Mouse (Mus musculus) lung, postnatal 36 days (tissue): Measurements from ENCODE around the gene 4933424G06Rik.

Source experiments
- DNase-seq: peaks from one replicate; pipeline ENCODE4 v3.0.0; 2022; ENCODE audit warnings: mixed read lengths

Gene 4933424G06Rik

DNA sequence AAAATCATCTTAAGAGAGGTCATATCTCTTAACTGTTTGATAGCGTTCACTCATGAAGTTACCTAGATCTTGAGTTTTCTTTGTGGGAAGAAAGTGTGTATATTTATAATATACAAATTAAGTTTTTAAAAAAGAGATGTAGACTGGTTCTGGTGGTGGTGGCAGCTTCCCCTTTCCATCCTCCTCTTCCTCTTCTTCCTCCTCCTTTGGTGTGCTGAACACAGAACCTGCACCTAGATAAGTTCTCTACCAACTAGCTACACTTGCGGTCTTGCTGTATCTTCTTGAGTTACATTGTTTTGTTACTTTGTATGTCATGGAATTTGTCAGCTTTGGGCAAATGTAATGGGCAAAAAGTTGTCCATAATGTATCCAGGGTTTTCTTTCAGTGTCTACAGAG, 1.2 kb downstream of the 4933424G06Rik start:
- DNase-seq: no peak

DNA sequence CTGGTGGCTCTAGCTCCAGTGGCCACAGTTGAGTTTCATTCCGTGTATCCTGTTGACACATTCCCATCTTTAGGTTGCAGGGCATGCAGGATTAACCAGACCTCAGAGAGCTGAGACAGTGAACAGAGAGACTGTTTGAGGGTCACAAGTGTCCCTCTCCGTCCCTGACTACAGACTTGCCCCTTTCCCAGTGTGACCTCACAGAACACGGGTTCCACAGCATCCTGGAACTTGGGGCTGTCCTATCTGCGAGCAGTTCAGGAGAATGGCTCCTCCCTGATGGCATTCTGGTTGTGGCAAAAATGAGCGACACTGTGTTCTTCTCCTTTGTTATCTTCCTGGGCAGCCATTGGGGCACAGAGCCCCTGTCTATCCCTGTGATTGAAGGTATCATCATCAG, 4.4 kb downstream of the 4933424G06Rik start, which contains the start of gene Actr1b:
Gene Actr1b, minus strand, starts transcription at position 112 of the 400 bp plus-strand sequence.
- no peak for DNase-seq

DNA sequence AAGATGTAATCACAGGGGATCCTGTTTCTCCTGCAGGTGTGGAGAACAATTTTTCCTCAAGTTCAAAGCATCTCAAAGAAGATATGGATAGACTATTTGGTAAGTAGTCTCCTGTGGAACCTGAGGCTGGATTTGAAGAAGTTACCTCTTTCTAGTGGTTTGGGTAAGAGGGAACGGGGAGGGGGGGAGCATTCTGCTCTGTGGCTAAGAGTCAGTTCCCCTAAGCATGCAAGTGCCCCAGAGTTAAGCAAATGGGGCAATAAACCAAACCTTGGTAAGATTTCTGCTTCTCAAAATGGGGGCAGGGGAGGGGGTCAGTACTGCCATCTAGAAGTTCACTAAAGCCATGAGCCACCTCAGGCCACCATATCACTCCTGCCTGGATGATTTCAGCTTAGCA, 8.8 kb downstream of the 4933424G06Rik start:
- no peak for DNase-seq

DNA sequence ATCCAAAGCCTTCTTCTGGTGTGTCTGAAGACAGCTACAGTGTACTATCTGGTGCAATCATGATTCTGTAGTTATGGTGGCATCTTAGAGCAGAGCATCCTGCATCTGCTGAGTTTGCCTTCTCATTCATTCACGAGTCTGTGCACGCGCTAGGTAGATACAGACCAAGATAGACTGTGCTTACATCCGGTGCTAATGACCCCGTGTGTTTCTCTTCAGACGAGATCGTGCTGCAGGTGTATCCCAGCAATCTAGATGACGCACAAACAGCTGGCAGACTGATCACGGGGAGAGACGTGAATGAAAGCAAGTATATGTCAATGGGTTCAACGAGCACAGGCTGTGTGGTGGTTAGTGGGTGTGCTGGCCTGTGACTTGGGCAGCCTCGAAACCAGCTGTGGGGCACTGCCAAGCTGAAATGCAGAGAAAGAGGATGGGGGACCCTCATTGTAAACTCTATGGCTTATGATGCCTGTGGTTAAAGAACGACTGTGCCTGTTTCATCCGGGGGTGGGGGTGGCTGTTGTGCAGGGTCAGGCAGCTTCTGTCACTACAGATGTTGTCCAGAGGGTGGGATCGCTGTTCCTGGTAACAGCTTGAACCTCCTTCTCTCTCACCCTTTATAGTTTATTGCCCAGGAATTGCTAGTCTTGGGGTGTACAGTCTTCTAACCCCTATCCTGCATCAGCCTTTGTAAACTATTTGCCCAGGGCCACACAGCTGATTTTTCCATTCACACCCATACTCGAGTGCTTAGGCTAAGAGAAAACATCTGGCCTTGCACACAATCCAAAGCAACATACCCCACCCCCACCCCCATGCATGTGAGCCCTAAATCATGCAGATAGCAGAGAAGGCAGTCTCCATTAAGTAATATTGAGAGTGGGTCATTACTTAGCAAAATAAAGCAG, 13.5 kb downstream of the 4933424G06Rik start:
- DNase-seq: no peak

DNA sequence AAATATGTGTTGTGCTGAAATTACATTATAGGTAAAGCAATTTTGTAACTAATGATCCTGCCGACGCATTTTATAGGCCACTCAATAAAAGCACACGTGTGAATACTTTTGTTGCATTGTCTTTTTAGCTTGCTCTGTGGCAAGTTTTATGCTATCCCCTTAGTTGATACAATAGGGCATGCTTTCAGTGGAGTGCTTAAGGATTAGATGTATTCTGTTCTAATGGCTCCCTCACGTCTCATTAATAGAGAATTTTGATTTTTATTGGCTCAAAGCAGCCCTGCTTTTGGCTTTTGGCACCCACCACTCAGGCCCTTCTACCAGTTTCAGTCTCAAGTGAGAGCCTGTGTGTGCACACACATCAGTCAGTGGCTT, 14.1 kb downstream of the 4933424G06Rik start:
- no peak for DNase-seq

DNA sequence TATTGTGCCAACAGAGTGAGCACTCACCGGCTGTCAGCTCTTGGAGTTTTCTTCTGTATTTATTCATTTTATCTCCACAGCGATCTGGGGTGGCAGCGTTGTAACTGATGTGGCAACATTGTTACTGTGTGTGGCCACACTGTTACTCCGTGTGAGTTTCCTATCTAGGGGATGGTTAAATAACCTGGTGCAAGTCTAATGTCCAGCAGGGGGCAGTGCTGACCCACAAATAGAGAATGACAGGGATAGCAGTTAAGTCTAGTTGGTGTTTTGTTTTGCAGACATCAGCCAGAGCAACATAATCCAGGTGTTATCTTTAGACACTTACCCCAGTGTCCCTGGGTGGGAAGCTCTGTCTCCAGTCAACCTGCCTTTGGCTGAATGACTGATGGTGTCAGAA, 27.4 kb downstream of the 4933424G06Rik start:
- peak; percentile 94 for DNase-seq

DNA sequence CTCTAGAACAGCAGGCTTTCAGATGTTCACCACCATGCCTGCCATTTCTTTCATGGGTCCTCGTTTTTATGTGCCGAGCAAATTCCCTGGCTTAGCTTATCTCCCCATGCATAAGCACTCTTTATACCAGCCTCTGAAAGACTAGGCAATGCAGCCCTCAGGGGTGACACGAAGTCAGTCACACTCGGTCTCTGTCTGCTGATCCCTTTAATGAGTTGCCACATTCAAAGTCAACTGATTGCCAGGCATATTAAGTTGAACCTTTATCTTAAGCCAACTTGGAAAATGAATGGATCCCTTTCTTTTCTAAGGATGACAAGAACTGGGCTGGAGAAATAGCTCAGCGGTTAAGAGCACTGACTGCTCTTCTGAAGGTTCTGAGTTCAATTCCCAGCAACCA, 29.3 kb downstream of the 4933424G06Rik start:
- DNase-seq: no peak

DNA sequence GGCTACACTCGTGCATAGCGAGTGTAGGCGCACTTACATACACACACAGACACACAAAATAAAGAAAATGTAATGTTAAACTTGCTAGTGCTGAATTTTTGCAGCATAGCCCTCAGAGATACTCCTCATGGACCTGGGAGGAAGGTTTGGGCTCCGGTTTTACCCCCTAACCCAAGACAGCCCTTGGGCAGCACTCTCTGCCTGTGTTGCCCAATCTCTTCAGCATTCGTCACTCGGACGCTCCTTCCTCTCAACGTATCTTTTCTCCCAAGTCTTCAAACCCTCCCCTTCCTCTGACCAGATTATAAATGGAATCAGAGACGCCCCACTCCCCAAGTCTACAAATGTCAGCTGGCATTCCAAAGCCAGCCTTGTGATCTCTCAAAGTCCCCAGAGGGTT, 33.1 kb downstream of the 4933424G06Rik start:
- no peak for DNase-seq

DNA sequence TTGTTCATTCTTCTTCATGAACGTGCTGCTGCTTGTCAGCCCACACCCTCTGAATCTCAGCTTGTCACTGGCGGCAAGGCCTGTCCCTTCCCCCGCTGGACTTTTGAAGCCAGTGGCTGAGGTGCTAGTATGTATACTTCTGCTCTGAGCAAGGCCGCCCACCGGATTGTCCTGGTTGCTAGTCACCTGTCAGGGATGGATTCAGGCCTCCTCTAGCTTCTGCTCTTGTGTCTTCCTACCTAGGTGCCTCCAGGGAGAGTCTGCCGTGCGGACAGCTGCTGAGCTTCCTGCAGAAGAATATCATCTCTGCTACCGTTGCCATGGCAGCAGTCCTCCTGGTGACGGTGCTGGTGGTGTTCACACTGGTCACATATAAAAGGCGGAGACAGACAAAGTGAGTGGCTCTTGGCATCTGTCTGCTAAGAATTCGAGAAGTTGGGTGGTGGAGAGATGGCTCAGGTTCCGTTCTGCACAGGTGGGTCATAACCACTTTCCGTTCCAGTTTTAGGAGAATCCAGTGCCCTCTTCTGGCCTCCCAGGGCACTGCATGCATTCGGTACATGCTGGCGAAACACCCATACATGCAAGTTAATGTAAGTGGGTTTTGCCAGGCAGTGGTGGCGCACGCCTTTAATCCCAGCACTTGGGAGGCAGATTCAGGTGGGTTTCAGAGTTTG, 34.5 kb downstream of the 4933424G06Rik start:
- DNase-seq: peak; percentile 89

DNA sequence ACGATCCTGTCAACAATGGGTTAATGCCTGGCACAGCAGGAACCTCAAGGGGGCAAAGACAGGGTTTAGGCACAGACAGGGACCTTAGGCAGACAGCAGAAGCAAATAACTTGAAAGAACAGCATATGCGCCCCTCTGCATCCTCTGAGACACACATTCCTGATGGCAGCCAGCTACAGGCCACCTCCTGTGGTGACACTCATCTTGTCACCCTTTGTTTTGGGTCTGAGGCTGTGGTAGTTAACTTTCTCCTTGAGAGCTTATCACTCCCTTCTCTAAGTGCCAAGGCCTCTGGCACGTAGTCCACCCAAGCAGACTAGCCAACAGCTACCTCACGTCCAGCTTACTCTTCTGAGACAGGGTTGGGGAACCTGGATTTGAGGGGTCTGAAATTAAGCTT, 35.7 kb downstream of the 4933424G06Rik start:
- no peak for DNase-seq

DNA sequence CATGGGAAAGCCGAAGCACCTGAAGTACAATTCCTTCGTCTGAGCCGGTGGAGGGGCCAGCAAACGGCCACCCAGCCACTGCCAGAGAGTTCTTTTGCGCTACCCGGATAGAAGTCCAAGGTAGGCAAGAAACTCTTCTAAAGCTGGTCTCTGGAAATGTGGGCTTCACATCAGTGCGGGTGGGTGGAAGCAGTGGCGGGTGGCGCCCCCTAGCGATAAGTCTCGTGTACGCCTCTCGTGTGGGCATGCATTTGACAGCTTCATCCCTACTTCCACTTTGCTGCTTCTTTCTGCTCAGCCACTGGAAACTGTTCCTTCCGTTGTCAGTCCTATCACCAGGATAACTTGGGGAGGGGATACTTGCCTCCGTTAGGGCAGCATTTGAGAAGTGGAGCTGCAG, 36.5 kb downstream of the 4933424G06Rik start:
- peak; percentile 18 for DNase-seq

DNA sequence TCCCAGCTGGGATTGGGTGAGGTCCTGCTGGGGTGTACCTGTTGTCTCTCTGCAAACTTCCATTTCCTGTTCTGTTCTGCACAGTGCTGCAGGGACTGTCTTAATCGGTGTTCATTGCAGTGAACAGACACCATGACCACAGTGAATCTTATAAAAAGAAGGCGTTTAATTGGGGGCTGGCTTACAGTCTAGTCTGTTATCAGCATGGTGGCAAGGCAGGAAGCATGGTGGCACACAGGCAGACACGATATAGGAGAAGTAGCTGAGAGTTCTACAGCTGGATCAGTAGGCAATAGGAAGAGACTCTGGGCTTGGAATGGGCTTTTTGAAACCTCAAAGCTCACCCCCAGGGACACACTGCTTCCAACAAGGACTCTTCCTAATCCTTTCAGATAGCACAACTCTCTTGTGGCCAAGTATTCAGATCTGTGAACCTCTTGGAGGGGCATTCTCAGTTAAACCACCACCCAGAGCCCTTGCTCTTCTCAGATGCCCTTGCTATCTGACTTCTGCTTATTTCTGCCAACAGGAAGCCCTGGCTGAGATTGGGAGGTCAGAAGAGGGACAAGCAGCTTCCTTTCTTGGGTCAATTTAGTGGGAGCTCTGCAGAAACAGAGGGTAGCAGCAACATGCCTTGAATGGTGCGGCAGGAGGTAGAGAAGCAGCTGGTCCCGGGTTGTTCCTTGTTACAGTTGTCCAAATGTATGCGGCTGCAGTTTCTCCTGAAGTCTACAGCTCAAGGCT, 44.2 kb downstream of the 4933424G06Rik start:
- DNase-seq: no peak

DNA sequence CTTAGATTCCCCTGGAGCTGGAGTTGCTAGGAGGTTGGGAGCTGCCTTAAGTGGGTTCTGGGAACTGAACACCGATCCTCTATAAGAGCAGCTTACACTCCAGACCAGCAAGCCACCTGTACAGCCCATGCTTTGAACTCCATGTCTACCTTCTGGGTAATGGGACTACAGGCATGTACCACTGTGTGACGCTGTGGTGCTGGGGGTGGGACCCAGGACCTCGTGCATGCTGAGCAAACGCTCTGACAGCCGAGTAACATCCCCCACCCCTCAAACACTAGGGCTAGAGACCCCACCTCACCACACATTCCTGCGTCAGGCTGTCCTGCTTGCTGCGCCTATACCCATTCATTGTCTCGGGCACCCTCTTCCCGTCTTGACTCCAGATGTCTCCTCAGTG, 48.6 kb downstream of the 4933424G06Rik start:
- DNase-seq: no peak

DNA sequence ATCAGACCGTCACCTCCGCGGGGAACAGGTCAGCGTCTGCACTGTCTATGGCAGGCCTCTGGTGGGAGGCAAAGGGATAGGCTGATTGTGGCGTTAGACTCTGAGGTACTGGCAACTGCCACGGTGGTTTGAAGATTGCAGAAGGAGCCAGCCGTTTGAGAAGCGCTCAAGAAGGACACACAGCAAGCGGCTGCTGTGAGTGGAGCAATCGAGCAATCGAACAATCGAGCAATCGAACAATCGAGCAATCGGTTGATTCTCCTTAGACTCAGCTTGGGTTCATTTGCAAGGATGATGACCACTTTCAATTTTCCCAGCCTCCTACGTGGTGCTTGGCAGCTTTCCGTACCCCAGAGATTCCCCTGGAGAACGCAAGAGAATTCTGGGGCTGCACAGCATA, 49.1 kb downstream of the 4933424G06Rik start:
- no peak for DNase-seq

DNA sequence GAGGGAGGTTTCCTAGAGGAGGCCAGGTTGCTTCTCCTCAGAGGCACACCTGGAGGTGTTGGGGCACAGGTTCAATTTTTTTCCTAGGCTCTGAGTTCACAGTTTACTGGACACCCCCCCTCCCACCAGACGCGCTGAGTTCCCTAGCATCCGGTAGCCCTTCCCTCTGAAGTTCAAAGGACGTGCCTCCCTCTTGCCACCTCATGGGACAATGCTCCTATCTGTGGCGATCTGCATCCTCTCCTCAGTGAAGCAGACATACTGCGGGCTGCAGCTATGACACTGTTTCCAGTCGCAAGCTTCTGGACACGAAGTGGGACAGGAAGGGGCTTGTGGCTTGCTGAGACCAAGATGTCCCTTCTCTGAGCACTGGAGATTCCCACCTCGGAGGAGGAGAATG, 50.5 kb downstream of the 4933424G06Rik start:
- DNase-seq: no peak

DNA sequence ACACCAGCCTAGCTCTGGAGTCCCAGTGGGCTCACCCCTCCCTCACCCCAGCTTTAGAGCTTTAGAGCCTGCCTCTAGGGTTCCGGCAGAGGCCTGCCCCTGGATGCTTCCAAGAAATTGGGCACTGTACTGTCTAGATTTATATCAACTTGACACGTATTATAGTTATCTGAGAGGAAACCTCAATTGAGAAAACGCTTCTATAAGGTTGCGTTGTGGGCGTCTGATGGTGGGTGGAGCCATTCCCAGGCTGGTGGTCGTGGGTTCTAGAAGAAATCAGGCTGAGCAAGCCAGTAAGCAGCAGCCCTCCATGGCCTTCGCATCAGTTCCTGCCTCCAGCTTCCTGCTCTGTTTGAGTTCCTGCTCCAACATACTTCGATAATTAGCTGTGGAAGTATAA, 51.1 kb downstream of the 4933424G06Rik start:
- DNase-seq: no peak

DNA sequence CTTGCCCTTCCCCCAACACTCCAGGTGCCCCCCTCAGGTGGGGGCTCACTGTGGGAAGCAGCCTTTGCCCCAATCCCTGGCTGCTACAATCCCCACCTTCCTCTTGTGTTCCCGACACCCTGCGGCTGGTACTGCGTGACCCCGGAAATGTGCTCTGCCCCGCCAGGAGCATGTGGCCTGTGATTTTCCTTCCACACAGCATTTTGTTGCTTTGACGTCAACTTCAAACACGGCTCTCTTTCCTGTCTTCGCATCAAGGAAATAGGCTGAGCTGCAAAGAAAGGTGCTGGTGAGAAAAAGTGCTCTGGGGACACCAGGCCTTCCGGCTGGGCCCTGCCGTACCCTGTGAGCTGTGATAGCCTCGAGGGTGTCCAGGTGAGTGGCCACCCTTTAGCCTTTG, 51.6 kb downstream of the 4933424G06Rik start, which contains the start of gene Zap70:
Gene Zap70, plus strand, starts transcription at position 231 of the 400 bp plus-strand sequence.
- no peak for DNase-seq

DNA sequence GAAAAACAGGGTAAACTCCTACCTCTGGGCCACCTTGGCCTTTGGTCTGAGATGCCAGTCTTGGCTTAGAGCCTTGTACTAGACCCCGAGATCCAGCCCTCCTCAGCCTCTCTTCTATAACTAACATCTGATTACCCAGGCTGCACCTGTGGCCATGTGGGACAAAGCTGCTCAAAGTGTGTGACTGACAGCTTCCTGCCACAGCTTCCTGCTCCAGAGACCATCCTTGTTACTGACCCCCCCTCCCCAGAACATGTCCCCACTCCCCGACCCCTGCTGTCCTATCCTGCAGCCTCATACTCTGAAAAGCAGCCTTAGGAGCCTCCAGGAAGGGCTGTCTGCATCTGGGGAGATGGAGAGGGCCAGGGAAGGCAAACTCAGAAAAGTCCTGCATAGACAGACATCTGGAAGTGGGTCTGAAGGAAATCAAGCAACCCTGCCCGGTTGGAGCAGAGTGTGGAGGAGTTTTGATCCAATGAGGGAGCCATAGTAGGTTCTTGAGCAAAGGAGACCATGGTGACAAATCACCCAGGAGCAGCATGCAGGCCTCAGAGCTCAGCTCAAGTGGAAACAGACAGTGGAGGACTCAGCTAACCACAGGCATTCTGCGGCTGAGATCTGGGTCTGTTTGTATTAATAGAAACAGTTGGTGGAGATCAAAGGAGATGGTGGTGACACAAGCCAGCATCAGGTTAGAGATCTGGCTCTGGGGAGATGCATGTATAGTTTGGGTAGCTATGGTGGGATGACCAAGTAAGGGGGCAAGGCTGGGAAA, 56.7 kb downstream of the 4933424G06Rik start:
- no peak for DNase-seq

DNA sequence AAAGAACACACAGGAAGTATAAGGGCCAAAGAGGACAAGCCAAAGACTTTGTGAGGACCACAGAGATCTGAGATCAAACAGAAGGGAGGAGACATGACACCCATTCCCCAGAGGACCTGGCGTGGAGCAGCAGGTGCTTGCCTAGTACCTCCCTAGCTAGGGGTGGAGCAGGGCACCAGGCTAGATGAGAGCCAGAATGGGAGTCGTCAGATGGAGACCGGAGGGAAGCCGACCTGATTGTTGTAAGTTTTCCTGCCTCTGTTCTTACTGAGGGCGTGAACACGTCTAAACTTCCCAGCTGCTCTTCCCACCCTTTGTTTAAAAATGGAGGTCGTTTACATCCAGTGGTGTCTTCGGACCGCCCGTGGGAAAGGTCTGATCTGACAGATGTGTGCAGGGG, 57.4 kb downstream of the 4933424G06Rik start:
- no peak for DNase-seq

DNA sequence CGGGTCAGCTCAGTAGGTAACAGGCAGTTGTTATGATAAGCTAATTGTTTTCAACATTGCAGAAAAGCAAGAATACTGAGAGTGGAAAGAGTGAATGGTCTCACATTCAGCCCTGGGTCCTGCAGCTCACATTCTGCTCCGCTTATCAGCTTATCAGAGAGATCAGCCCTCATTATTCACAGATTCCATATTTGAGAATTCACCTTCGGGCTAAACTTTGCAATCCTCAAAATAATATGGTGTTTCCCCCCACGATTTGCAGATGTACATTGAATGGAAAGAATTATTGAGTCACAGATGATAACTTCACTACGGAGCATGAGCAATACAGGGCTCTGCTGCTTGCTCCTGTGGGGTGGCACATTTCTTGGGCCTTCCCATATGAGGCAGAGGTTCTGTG, 58.8 kb downstream of the 4933424G06Rik start:
- DNase-seq: no peak

DNA sequence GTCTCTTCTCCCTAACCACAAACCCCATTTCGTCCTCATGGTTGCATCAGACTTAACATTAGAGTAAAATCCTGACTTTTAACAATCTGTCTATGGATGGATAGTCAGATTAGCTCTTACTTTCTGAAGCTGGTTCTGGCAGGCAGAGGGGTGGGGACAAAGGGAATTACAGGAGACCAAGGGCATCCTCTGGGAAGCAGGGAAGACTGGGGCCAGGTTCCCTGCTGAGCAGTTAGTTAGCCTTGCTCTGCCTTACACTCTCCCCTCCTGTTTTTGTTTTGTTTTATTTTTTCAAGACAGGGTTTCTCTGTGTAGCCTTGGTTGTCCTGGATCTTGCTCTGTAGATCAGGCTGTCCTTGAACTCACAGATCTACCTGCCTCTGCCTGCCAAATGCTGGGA, 60.0 kb downstream of the 4933424G06Rik start:
- no peak for DNase-seq

DNA sequence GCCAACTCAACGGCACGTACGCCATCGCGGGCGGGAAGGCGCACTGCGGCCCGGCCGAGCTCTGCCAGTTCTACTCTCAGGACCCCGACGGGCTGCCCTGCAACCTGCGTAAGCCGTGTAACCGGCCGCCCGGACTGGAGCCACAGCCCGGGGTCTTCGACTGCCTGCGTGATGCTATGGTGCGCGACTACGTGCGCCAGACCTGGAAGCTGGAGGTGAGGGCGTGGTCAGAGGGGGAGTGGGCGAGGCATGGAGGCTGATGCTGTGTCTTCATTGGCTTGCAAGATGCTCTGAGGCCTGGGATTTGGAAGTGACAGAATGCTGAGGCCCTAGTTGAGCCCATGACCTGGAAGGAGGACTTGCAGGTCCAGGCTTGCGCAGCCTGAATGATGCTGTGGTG, 61.0 kb downstream of the 4933424G06Rik start:
- no peak for DNase-seq
